30 mouse cellular contexts compared by ENCODE assay signal in the genomic region with DNA sequence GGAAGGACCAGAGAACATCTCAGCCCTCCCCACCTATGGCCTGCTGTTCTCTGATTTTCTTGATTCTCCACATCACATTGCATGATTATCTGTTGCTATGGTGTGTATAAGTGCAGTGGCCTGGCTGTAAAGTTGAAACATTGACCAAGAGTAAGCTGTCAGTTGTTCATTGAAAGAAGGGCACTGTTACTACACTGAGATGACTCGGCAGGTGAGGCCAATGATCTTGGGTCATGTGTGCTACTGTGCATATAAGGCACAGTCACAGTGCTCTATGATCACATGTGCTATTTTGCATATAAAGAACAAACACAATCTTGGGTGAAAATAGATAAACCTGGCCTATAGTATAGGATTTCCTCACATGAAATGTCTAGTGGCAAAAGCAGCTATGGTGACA. TPM values are rescaled to one million over a fixed set of nuclear protein-coding genes. Genes with fewer than 3 reads are reported as not detected.
"Had no signal": no experiment of that assay in that cellular context is flagged by ENCODE, and none has a peak within 500 bp of the region (broad histone marks: within the 10 kb centered on the region; RNA-seq: fewer than 3 reads in every experiment).

No protein-coding gene starts in this region.

- H3K9ac ChIP-seq: embryonic facial prominence, embryonic 12.5 days; embryonic facial prominence, embryonic 13.5 days; embryonic facial prominence, embryonic 15.5 days; forebrain, embryonic 12.5 days; forebrain, embryonic 13.5 days; forebrain, embryonic 15.5 days; forebrain, postnatal 0 days had no signal

- H3K27ac ChIP-seq: embryonic facial prominence, embryonic 10.5 days; embryonic facial prominence, embryonic 12.5 days; embryonic facial prominence, embryonic 13.5 days; embryonic facial prominence, embryonic 15.5 days; forebrain, embryonic 10.5 days; forebrain, embryonic 12.5 days; forebrain, embryonic 13.5 days; forebrain, embryonic 15.5 days; gastrocnemius, adult 2 months; heart, adult 2 months had no signal

- H3K4me3 ChIP-seq: embryonic facial prominence, embryonic 10.5 days; embryonic facial prominence, embryonic 12.5 days; embryonic facial prominence, embryonic 13.5 days; embryonic facial prominence, embryonic 15.5 days; erythroblast, embryonic 14.5 days; forebrain, embryonic 10.5 days; forebrain, embryonic 12.5 days; forebrain, embryonic 13.5 days; forebrain, embryonic 15.5 days; gastrocnemius, adult 2 months; heart, adult 2 months had no signal

- H3K27me3 ChIP-seq: embryonic facial prominence, embryonic 12.5 days; embryonic facial prominence, embryonic 13.5 days; embryonic facial prominence, embryonic 15.5 days; forebrain, embryonic 12.5 days; forebrain, embryonic 13.5 days; forebrain, embryonic 15.5 days had no signal

- ATAC-seq: forebrain, embryonic 13.5 days; forebrain, embryonic 14.5 days; forebrain, embryonic 15.5 days; forebrain, embryonic 16.5 days; forebrain, postnatal 0 days had no signal

- H3K9me3 ChIP-seq: embryonic facial prominence, embryonic 10.5 days; embryonic facial prominence, embryonic 12.5 days; embryonic facial prominence, embryonic 13.5 days; embryonic facial prominence, embryonic 15.5 days; forebrain, embryonic 10.5 days; forebrain, embryonic 12.5 days; forebrain, embryonic 13.5 days; forebrain, embryonic 15.5 days had no signal

- DNase-seq: cerebellum, adult 2 months; cerebellum, adult 8-10 months; cerebellum, adult 9-10 months; cerebellum, adult 9-11 months; cerebellum, postnatal 10 days; cerebellum, postnatal 14 days; cerebellum, postnatal 25 days; cerebellum, postnatal 36 days; embryo, embryonic 11 days; forebrain, postnatal 0 days; gastrocnemius, adult 2 months; gastrocnemius, postnatal 10 days; gastrocnemius, postnatal 14 days; gastrocnemius, postnatal 25 days; gastrocnemius, postnatal 36 days; heart, adult 11 months; heart, adult 18-20 months; heart, adult 2 months had no signal

- H3K36me3 ChIP-seq: embryonic facial prominence, embryonic 10.5 days; embryonic facial prominence, embryonic 12.5 days; embryonic facial prominence, embryonic 13.5 days; embryonic facial prominence, embryonic 15.5 days; forebrain, embryonic 10.5 days; forebrain, embryonic 12.5 days; forebrain, embryonic 15.5 days had no signal

- H3K4me1 ChIP-seq: embryonic facial prominence, embryonic 10.5 days; embryonic facial prominence, embryonic 12.5 days; embryonic facial prominence, embryonic 13.5 days; embryonic facial prominence, embryonic 15.5 days; forebrain, embryonic 10.5 days; forebrain, embryonic 12.5 days; forebrain, embryonic 13.5 days; forebrain, embryonic 15.5 days had no signal

- H3K4me2 ChIP-seq: embryonic facial prominence, embryonic 12.5 days; embryonic facial prominence, embryonic 13.5 days; embryonic facial prominence, embryonic 15.5 days; forebrain, embryonic 12.5 days; forebrain, embryonic 13.5 days; forebrain, embryonic 15.5 days had no signal

RNA-seq across cellular contexts. Expression of gene Naip6, which starts 32.9 kb away (rescaled TPM):
- polyA plus RNA-seq: embryonic facial prominence, embryonic 11.5 days; erythroblast, embryonic 14.5 days; forebrain, embryonic 14.5 days had no signal

RNA-seq across cellular contexts. Expression of gene Naip5, which starts 38.5 kb away (rescaled TPM):
- polyA plus RNA-seq: erythroblast, embryonic 14.5 days; forebrain, embryonic 12.5 days had no signal
